In genomic region chr15:79322281-79322990, GRCm38 (mm10) we compare ENCODE assay signal across 1 mouse cellular context.
TF ChIP-seq lines count a peak whose summit lies in the region.

No protein-coding gene starts in this region.

TF ChIP-seq in CH12.LX, 34 proteins besides CTCF, POLR2A, EP300 and RAD21 (continued from another document):
- TF ChIP-seq MAFK (IDR thresholded peaks at IDR 0.05; ENCODE audit: insufficient replicate concordance, low read length) (0 out of 2 replicates have a peak, but pooled peaks have one; percentile 34), USF2 (conservative IDR thresholded peaks at IDR 0.05; ENCODE audit: low read depth, low read length) (no peak), TBP (conservative IDR thresholded peaks at IDR 0.05; ENCODE audit: low read depth, low read length) (peak; percentile 76), PAX5 (IDR thresholded peaks at IDR 0.05; ENCODE audit: low read length) (no peak), ZKSCAN1 (IDR thresholded peaks at IDR 0.05; ENCODE audit: borderline replicate concordance, low read depth, low read length) (no peak), ZNF384 (IDR thresholded peaks at IDR 0.05; ENCODE audit: low read depth, low read length) (no peak), JUN (IDR thresholded peaks at IDR 0.05; ENCODE audit: insufficient read depth, low read depth, low read length) (no peak), RCOR1 (conservative IDR thresholded peaks at IDR 0.05; ENCODE audit: low read depth, low read length) (no peak; the same call in 1 of the 2 replicates), USF1 (IDR thresholded peaks at IDR 0.05; ENCODE audit: low read depth, low read length) (no peak)
TF ChIP-seq in CH12.LX: peak in this region for 19.
